Mouse (Mus musculus): ENCODE data around the gene Rnf225. TPM values are rescaled to one million over a fixed set of nuclear protein-coding genes. Genes with fewer than 3 reads are reported as not detected.

Gene Rnf225
- 0.13 TPM for polyA plus RNA-seq (2017; shearing (Covaris generic))

GRCm38 (mm10) chr7:12927191-12927680 is at the start of gene Rnf225:
TSS of gene Rnf225 (plus strand) at chr7:12927416.

GRCm38 (mm10) chr7:12880911-12881660 is 46.1 kb upstream of the Rnf225 start, which contains the start of gene Zfp128:
TSS of gene Zfp128 (plus strand) at chr7:12881177.

GRCm38 (mm10) chr7:12897655-12898410 is 29.4 kb upstream of the Rnf225 start, which contains the start of gene Zscan22:
TSS of gene Zscan22 (plus strand) at chr7:12897815.

GRCm38 (mm10) chr7:12921705-12922465 is 5.3 kb upstream of the Rnf225 start, which contains the start of gene Rps5:
TSS of gene Rps5 (plus strand) at chr7:12922290.

GRCm38 (mm10) chr7:12965678-12966091 is 38.5 kb downstream of the Rnf225 start, which contains the start of gene Zfp324:
TSS of gene Zfp324 (plus strand) at chr7:12965838.

GRCm38 (mm10) chr7:12977682-12978389 is 50.6 kb downstream of the Rnf225 start, which contains the start of gene Zfp446:
TSS of gene Zfp446 (plus strand) at chr7:12977848.

Other genes starting within 250 kb of the Rnf225 start
- not detected for gene Vmn2r55, start 242.4 kb upstream of the Rnf225 start, polyA plus RNA-seq (2017; shearing (Covaris generic))
- gene Vmn2r56, start 192.4 kb upstream of the Rnf225 start, polyA plus RNA-seq (2017; shearing (Covaris generic)): not detected
- gene Zscan18, start 123.8 kb upstream of the Rnf225 start, polyA plus RNA-seq (2017; shearing (Covaris generic)): 3.0 TPM
- gene Zfp329, start 108.6 kb upstream of the Rnf225 start, polyA plus RNA-seq (2017; shearing (Covaris generic)): 14.7 TPM
- 73.3 TPM for gene Zfp110, start 92.7 kb upstream of the Rnf225 start, polyA plus RNA-seq (2017; shearing (Covaris generic))
- 3.5 TPM for gene Zfp128, start 46.2 kb upstream of the Rnf225 start, polyA plus RNA-seq (2017; shearing (Covaris generic))
- gene Zscan22, start 29.6 kb upstream of the Rnf225 start, polyA plus RNA-seq (2017; shearing (Covaris generic)): 10.3 TPM
- gene Rps5, start 5.1 kb upstream of the Rnf225 start, polyA plus RNA-seq (2017; shearing (Covaris generic)): 858 TPM
- 6.7 TPM for gene Zfp324, start 38.4 kb downstream of the Rnf225 start, polyA plus RNA-seq (2017; shearing (Covaris generic))
- 9.8 TPM for gene Zfp446, start 50.4 kb downstream of the Rnf225 start, polyA plus RNA-seq (2017; shearing (Covaris generic))
- 0.45 TPM for gene Slc27a5, start 70.8 kb downstream of the Rnf225 start, polyA plus RNA-seq (2017; shearing (Covaris generic))
- 124 TPM for gene Trim28, start 71.7 kb downstream of the Rnf225 start, polyA plus RNA-seq (2017; shearing (Covaris generic))
- gene Zbtb45, start 82.6 kb downstream of the Rnf225 start, polyA plus RNA-seq (2017; shearing (Covaris generic)): 25.7 TPM
- gene Chmp2a, start 107.4 kb downstream of the Rnf225 start, polyA plus RNA-seq (2017; shearing (Covaris generic)): 253 TPM
- 174 TPM for gene Ube2m, start 110.9 kb downstream of the Rnf225 start, polyA plus RNA-seq (2017; shearing (Covaris generic))
- 1.1 TPM for gene Mzf1, start 127.3 kb downstream of the Rnf225 start, polyA plus RNA-seq (2017; shearing (Covaris generic))
- gene Vmn1r85, start 167.8 kb downstream of the Rnf225 start, polyA plus RNA-seq (2017; shearing (Covaris generic)): not detected
- gene Vmn1r86, start 192.5 kb downstream of the Rnf225 start, polyA plus RNA-seq (2017; shearing (Covaris generic)): 0.04 TPM
- not detected for gene Vmn1r87, start 212.7 kb downstream of the Rnf225 start, polyA plus RNA-seq (2017; shearing (Covaris generic))
- gene Vmn1r88, start 232.2 kb downstream of the Rnf225 start, polyA plus RNA-seq (2017; shearing (Covaris generic)): 0.06 TPM